ENCODE assay signal across 25 mouse cellular contexts in genomic region chr16:91258956-91259355, GRCm38 (mm10). TPM values are rescaled to one million over a fixed set of nuclear protein-coding genes. Genes with fewer than 3 reads are reported as not detected.
DNase-seq lines count a peak whose midpoint lies in the region; ATAC-seq and TF ChIP-seq lines count a peak whose summit lies in the region.
"Had no signal": no experiment of that assay in that cellular context is flagged by ENCODE, and none has a peak within 500 bp of the region (broad histone marks: within the 10 kb centered on the region; RNA-seq: fewer than 3 reads in every experiment).

No protein-coding gene starts in this region.

- H3K4me2 ChIP-seq in intestine, embryonic 15.5 days (replicated peaks), result no peak overlapping the region
- no peak overlapping the region for H3K4me2 ChIP-seq in intestine, embryonic 16.5 days (ENCODE audit: low read depth, low read length)
- no peak overlapping the region for H3K4me2 ChIP-seq in intestine, postnatal 0 days (replicated peaks; ENCODE audit: low read depth)
- H3K4me2 ChIP-seq in lung, postnatal 0 days (replicated peaks; ENCODE audit: low read depth, low read length), result no peak overlapping the region

- H3K4me3 ChIP-seq in intestine, embryonic 15.5 days (replicated peaks), result no peak overlapping the region
- no peak overlapping the region for H3K4me3 ChIP-seq in intestine, embryonic 16.5 days (ENCODE audit: low read length)
- H3K4me3 ChIP-seq in intestine, postnatal 0 days (ENCODE audit: low read depth, low read length), result no peak overlapping the region
- no peak overlapping the region for H3K4me3 ChIP-seq in lung, postnatal 0 days (ENCODE audit: low read depth, low read length)

- peaks cover 46% of the 10 kb centered on the region for H3K27me3 ChIP-seq in intestine, embryonic 15.5 days (replicated peaks)
- H3K27me3 ChIP-seq in intestine, embryonic 16.5 days (replicated peaks; ENCODE audit: control insufficient read depth, insufficient read depth, low read length), result peaks cover 34% of the 10 kb centered on the region
- peaks cover 11% of the 10 kb centered on the region; the same call in 1 of the 2 replicates for H3K27me3 ChIP-seq in intestine, postnatal 0 days (replicated peaks; ENCODE audit: control insufficient read depth, insufficient read depth, low read length)
- peaks cover 12% of the 10 kb centered on the region; the same call in 1 of the 2 replicates for H3K27me3 ChIP-seq in lung, postnatal 0 days (replicated peaks; ENCODE audit: insufficient read depth, low read length)

- ATAC-seq in intestine, embryonic 15.5 days, result peak; percentile 56; the same call in 1 of the 2 replicates
- peak; percentile 79 for ATAC-seq in intestine, embryonic 16.5 days
- ATAC-seq in intestine, postnatal 0 days, result peak; percentile 61
- no peak for ATAC-seq in megakaryocyte progenitor cell, adult 5-6 weeks (replicated peaks; ENCODE audit: poor library complexity)
- ATAC-seq in lung, postnatal 0 days, result no peak
- ATAC-seq: activated CD4-positive, CD25-positive, alpha-beta regulatory T cell, adult 4 months; CD4-positive, CD25-positive, alpha-beta regulatory T cell, adult 4 months; Patski had no signal

- H3K9me3 ChIP-seq in intestine, embryonic 15.5 days, result no peaks in the 10 kb centered on the region
- no peaks in the 10 kb centered on the region for H3K9me3 ChIP-seq in intestine, embryonic 16.5 days (ENCODE audit: control insufficient read depth, low read length)
- H3K9me3 ChIP-seq in intestine, postnatal 0 days (ENCODE audit: control insufficient read depth), result no peaks in the 10 kb centered on the region
- no peaks in the 10 kb centered on the region for H3K9me3 ChIP-seq in lung, postnatal 0 days (ENCODE audit: low read length)
- H3K9me3 ChIP-seq: G1E had no signal

- no peaks in the 10 kb centered on the region for H3K36me3 ChIP-seq in intestine, embryonic 15.5 days
- no peaks in the 10 kb centered on the region for H3K36me3 ChIP-seq in intestine, embryonic 16.5 days (ENCODE audit: control insufficient read depth, insufficient read depth, low read length)
- no peaks in the 10 kb centered on the region for H3K36me3 ChIP-seq in intestine, postnatal 0 days (ENCODE audit: control insufficient read depth, insufficient read depth)
- no peaks in the 10 kb centered on the region for H3K36me3 ChIP-seq in lung, postnatal 0 days (ENCODE audit: insufficient read depth, low read length)
- H3K36me3 ChIP-seq: G1E had no signal

- no peak overlapping the region for H3K9ac ChIP-seq in intestine, embryonic 15.5 days
- H3K9ac ChIP-seq in intestine, embryonic 16.5 days (ENCODE audit: low read depth, low read length), result no peak overlapping the region
- no peak overlapping the region for H3K9ac ChIP-seq in intestine, postnatal 0 days (ENCODE audit: low read depth, low read length)
- H3K9ac ChIP-seq in lung, postnatal 0 days (replicated peaks; ENCODE audit: low read depth), result no peak overlapping the region

- no peak for TF ChIP-seq CTCF in intestine, postnatal 0 days (IDR thresholded peaks at IDR 0.05; ENCODE audit: low read depth)
- no peak for TF ChIP-seq CTCF in lung, postnatal 0 days (IDR thresholded peaks at IDR 0.05)

- TF ChIP-seq EP300 in lung, postnatal 0 days (IDR thresholded peaks at IDR 0.05), result no peak

- no peaks in the 10 kb centered on the region for H3K4me1 ChIP-seq in intestine, embryonic 15.5 days (replicated peaks)
- no peaks in the 10 kb centered on the region for H3K4me1 ChIP-seq in intestine, embryonic 16.5 days (ENCODE audit: control insufficient read depth, insufficient read depth, low read length)
- no peaks in the 10 kb centered on the region for H3K4me1 ChIP-seq in intestine, postnatal 0 days (replicated peaks; ENCODE audit: control insufficient read depth, insufficient read depth, low read length)
- no peaks in the 10 kb centered on the region for H3K4me1 ChIP-seq in lung, postnatal 0 days (ENCODE audit: insufficient read depth, low read depth, low read length)

- no peak for DNase-seq in MN1 (ENCODE audit: low spot score)
- no peak for DNase-seq in lung, postnatal 0 days (ENCODE audit: low spot score)
- DNase-seq: adrenal gland, adult 2 months; adrenal gland, adult 8-10 months; adrenal gland, postnatal 10 days; adrenal gland, postnatal 14 days; adrenal gland, postnatal 25 days; adrenal gland, postnatal 36 days; B cell, adult 2 months; cerebellum, adult 11 months; cerebellum, adult 11-12 months; cerebellum, adult 18-20 months; cerebellum, adult 2 months had no signal

- no peak overlapping the region for H3K27ac ChIP-seq in intestine, embryonic 15.5 days
- no peak overlapping the region for H3K27ac ChIP-seq in intestine, embryonic 16.5 days (ENCODE audit: low read length)
- no peak overlapping the region for H3K27ac ChIP-seq in intestine, postnatal 0 days (ENCODE audit: low read depth, low read length)
- H3K27ac ChIP-seq in lung, postnatal 0 days (ENCODE audit: low read length), result no peak overlapping the region

- WGBS in intestine, embryonic 15.5 days, result 48% methylated on average over 3 of the region's 3 CpGs
- WGBS in intestine, embryonic 16.5 days, result 50% methylated on average over 3 of the region's 3 CpGs
- WGBS in intestine, postnatal 0 days, result 31% methylated on average over 3 of the region's 3 CpGs
- 54% methylated on average over 3 of the region's 3 CpGs for WGBS in lung, postnatal 0 days

RNA-seq across cellular contexts. Expression of gene Olig1, which starts 10.6 kb away (rescaled TPM):
- 0.13 TPM in 1 of 2 replicates, not detected in the other for polyA plus RNA-seq in intestine, embryonic 15.5 days (2015; fragmentation: Nextera tagmentation; extraction: Ambion mirVana)
- not detected in 2 replicates for polyA plus RNA-seq in intestine, embryonic 16.5 days (2015; fragmentation: Nextera tagmentation; extraction: Ambion mirVana)
- not detected in 2 replicates for polyA plus RNA-seq in intestine, postnatal 0 days (2015; fragmentation: Nextera tagmentation; extraction: Ambion mirVana)
- not detected in 2 replicates for total RNA-seq in megakaryocyte progenitor cell, adult 5-6 weeks (2015)
- not detected in 2 replicates for total RNA-seq in megakaryocyte progenitor cell, adult 5-6 weeks (2017)
- not detected in 2 replicates for polyA plus RNA-seq in lung, postnatal 0 days (2015; fragmentation: Nextera tagmentation; extraction: Ambion mirVana)
- total RNA-seq: CH12.LX, G1E, MEL had no signal
- polyA plus RNA-seq: activated CD4-positive, CD25-positive, alpha-beta regulatory T cell, adult 4 months; C2C12; CD4-positive, CD25-positive, alpha-beta regulatory T cell, adult 4 months; G1E; Patski had no signal

RNA-seq across cellular contexts. Expression of gene Olig2, which starts 33.7 kb away (rescaled TPM):
- polyA plus RNA-seq in intestine, embryonic 15.5 days (2015; fragmentation: Nextera tagmentation; extraction: Ambion mirVana), result not detected in 2 replicates
- not detected in 2 replicates for polyA plus RNA-seq in intestine, embryonic 16.5 days (2015; fragmentation: Nextera tagmentation; extraction: Ambion mirVana)
- polyA plus RNA-seq in intestine, postnatal 0 days (2015; fragmentation: Nextera tagmentation; extraction: Ambion mirVana), result not detected in 2 replicates
- not detected in 2 replicates for total RNA-seq in megakaryocyte progenitor cell, adult 5-6 weeks (2015)
- not detected in 2 replicates for total RNA-seq in megakaryocyte progenitor cell, adult 5-6 weeks (2017)
- not detected in 2 replicates for polyA plus RNA-seq in lung, postnatal 0 days (2015; fragmentation: Nextera tagmentation; extraction: Ambion mirVana)
- total RNA-seq: adrenal gland, adult 18-20 months; adrenal gland, adult 2 months; adrenal gland, adult 8-10 months; adrenal gland, postnatal 10 days; adrenal gland, postnatal 14 days; adrenal gland, postnatal 25 days; adrenal gland, postnatal 36 days; CH12.LX; MEL had no signal
- polyA plus RNA-seq: activated CD4-positive, CD25-positive, alpha-beta regulatory T cell, adult 4 months; adrenal gland, adult 2 months; C2C12; CD4-positive, CD25-positive, alpha-beta regulatory T cell, adult 4 months; G1E; Patski had no signal

Comparison
In these comparisons a context has a peak if more than half of its experiments do, and no peak if none do; other contexts are left out.
1. ATAC-seq: peak in intestine, embryonic 15.5 days (single experiment), intestine, embryonic 16.5 days (single experiment) and intestine, postnatal 0 days (single experiment); none in megakaryocyte progenitor cell, adult 5-6 weeks (single experiment) and lung, postnatal 0 days (single experiment).